Mouse (Mus musculus) MEL-GATA-1-ER (cell line): ENCODE data around the gene Vmn2r40.
"Not testable (repeated sequence)": the region's sequence is repeated elsewhere in the genome, so short reads cannot be mapped to it uniquely, and the experiment has no call there.

Experiments
- DNase-seq: peaks from one replicate; pipeline ENCODE4 v3.0.0-alpha.2; 2012; ENCODE audit warnings: low read depth; ENCODE audit errors: extremely low read depth

Vmn2r40 gene

DNA sequence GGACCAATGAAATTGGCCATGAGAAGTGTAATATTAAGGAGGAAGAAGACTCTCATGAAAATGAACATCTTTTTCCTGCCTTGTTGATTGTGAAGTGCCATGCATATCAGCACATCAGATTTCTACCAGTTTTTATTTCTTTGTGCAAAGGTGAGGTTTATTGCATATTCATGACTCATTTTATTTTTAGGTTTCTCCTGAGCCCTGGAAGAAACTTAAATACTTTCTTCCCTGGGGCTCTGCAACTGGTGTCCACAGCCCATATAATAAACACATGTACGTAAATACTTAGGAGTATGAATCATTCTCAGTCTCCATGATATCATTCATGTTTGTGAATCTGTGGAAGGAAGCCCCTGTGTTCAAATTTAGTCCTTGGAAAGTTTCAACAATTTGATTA is at the start of gene Vmn2r40:
TSS of gene Vmn2r40 (minus strand) at position 101 of the 400 bp plus-strand sequence.
- DNase-seq = not testable (repeated sequence)
